Mouse (Mus musculus): Measurements from ENCODE around the gene Tssk3. TPM values are rescaled to one million over a fixed set of nuclear protein-coding genes. Genes with fewer than 3 reads are reported as not detected.

Tssk3 gene
- polyA plus RNA-seq, 1 experiment from 2014 or later: 0.32 TPM

DNA sequence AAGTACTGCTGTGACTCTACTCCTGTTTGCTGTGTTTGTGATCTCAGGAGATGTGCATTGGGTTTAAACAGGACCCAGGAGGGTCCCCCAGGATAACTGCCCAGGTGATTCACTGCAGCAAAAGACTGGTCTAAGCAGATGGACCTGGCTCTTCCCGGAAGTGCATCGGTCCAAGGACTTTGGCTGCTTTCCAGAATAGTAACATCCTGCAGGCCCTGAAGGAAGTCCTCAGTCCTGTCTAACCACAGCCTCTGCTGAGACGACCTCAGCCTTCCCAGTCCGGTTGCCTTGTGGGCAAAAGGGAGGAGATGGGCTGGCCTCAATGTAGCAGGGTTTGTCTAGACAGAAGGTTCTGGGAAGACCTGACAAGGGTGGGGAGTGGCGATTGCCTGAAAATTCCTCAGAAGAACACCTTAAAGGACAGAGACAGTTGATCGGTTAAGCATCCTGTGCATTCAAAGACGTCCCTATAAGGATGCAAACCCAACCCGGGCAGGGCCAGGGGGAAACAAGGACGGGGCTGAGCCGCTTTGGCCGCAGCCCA, 12.2 kb upstream of the Tssk3 start:
- WGBS: 80% methylated on average over 11 of the region's 11 CpGs
- Histone ChIP-seq H3K36me3 (ENCODE audit: control insufficient read depth, insufficient read depth, low read length) (no peaks in the 10 kb centered on the region), H3K4me2 (ENCODE audit: low read depth, low read length) (no peak overlapping the region), H3K27ac (ENCODE audit: low read depth, low read length) (no peak overlapping the region), H3K4me3 (ENCODE audit: low read depth, low read length) (no peak overlapping the region), H3K9ac (replicated peaks; ENCODE audit: low read depth, low read length) (no peak overlapping the region), H3K9me3 (ENCODE audit: control insufficient read depth, low read length) (no peaks in the 10 kb centered on the region), H3K27me3 (ENCODE audit: control insufficient read depth, insufficient read depth, low read length) (no peaks in the 10 kb centered on the region), H3K4me1 (ENCODE audit: control insufficient read depth, insufficient read depth, low read length) (no peaks in the 10 kb centered on the region)
- no peak for ATAC-seq (ENCODE audit: low read depth)

DNA sequence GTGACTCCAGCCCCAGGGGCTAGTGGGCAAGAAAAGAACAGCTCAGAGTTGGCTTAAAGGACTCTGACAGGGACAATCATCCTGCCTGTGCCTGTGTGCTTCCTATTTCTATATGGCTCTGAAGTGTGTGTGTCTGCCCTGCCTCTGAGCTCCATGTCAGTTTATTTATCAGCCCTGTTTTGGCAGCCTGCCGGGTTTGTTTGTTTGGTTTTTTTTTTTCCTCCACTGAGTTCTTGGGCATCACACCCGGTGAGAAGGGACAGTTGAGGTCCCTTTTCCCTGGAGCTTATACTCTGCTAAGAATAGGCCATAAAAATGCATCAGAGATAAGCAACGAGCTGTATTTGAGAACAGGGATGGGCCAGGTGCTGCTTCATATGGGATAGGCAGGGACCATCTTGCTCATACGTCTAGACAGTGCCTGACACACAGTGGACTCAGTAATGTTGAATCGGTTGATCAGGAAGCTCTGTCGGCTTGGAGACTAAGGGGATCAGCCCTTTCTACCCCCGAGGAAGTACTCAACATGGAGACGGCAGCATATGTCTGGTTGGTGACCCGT, 11.6 kb upstream of the Tssk3 start:
- Histone ChIP-seq H3K36me3 (ENCODE audit: control insufficient read depth, insufficient read depth, low read length) (no peaks in the 10 kb centered on the region), H3K4me2 (ENCODE audit: low read depth, low read length) (no peak overlapping the region), H3K4me3 (ENCODE audit: low read depth, low read length) (no peak overlapping the region), H3K4me1 (ENCODE audit: control insufficient read depth, insufficient read depth, low read length) (no peaks in the 10 kb centered on the region), H3K9ac (replicated peaks; ENCODE audit: low read depth, low read length) (no peak overlapping the region), H3K9me3 (ENCODE audit: control insufficient read depth, low read length) (no peaks in the 10 kb centered on the region), H3K27ac (ENCODE audit: low read depth, low read length) (no peak overlapping the region), H3K27me3 (ENCODE audit: control insufficient read depth, insufficient read depth, low read length) (no peaks in the 10 kb centered on the region)
- WGBS: 78% methylated on average over 9 of the region's 9 CpGs
- ATAC-seq (ENCODE audit: low read depth): no peak

GRCm38 (mm10) chr4:129500607-129501566, 10.1 kb upstream of the Tssk3 start:
- H3K4me1 ChIP-seq (ENCODE audit: control insufficient read depth, insufficient read depth, low read length): peaks cover 11% of the 10 kb centered on the region; the same call in 1 of the 2 replicates
- no peak overlapping the region for H3K27ac ChIP-seq (ENCODE audit: low read depth, low read length)
- H3K27me3 ChIP-seq (ENCODE audit: control insufficient read depth, insufficient read depth, low read length): no peaks in the 10 kb centered on the region
- H3K36me3 ChIP-seq (ENCODE audit: control insufficient read depth, insufficient read depth, low read length): no peaks in the 10 kb centered on the region
- H3K4me3 ChIP-seq (ENCODE audit: low read depth, low read length): peak overlapping the region; percentile 47
- peak overlapping the region; percentile 83 for H3K4me2 ChIP-seq (ENCODE audit: low read depth, low read length)
- H3K9ac ChIP-seq (replicated peaks; ENCODE audit: low read depth, low read length): peak overlapping the region; percentile 43
- ATAC-seq (ENCODE audit: low read depth): peak; percentile 64
- no peaks in the 10 kb centered on the region for H3K9me3 ChIP-seq (ENCODE audit: control insufficient read depth, low read length)
- 2% methylated on average over 43 of the region's 49 CpGs for WGBS

GRCm38 (mm10) chr4:129500017-129500416, 9.2 kb upstream of the Tssk3 start:
- Histone ChIP-seq H3K4me2 (ENCODE audit: low read depth, low read length) (peak overlapping the region; percentile 83), H3K36me3 (ENCODE audit: control insufficient read depth, insufficient read depth, low read length) (no peaks in the 10 kb centered on the region), H3K27me3 (ENCODE audit: control insufficient read depth, insufficient read depth, low read length) (no peaks in the 10 kb centered on the region), H3K9me3 (ENCODE audit: control insufficient read depth, low read length) (no peaks in the 10 kb centered on the region), H3K4me3 (ENCODE audit: low read depth, low read length) (no peak overlapping the region), H3K4me1 (ENCODE audit: control insufficient read depth, insufficient read depth, low read length) (peaks cover 15% of the 10 kb centered on the region; the same call in 1 of the 2 replicates), H3K27ac (ENCODE audit: low read depth, low read length) (no peak overlapping the region), H3K9ac (replicated peaks; ENCODE audit: low read depth, low read length) (no peak overlapping the region)
- ATAC-seq (ENCODE audit: low read depth): no peak
- 77% methylated on average over 8 of the region's 8 CpGs for WGBS

DNA sequence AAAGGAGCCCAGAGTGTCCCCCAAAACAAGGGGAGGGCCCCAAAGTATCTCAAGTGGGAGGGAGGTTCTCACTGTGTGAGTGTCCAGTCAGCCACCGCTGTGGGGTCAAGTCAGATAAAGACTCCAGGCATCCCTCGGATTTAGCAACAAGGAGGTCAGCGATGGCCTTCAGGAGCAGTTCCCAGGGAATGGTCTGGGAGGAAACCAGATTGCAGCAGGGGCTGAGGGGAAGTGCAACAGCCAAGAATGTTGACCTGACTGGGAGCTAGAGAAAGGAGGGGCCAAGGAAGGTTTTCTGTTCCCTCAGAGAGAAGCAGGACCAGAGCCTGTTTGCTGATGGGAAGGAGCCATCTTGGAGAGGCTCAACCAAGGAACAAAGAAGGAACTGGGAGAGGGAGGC, 8.1 kb upstream of the Tssk3 start:
- Histone ChIP-seq H3K27ac (ENCODE audit: low read depth, low read length) (no peak overlapping the region), H3K9ac (replicated peaks; ENCODE audit: low read depth, low read length) (no peak overlapping the region), H3K9me3 (ENCODE audit: control insufficient read depth, low read length) (no peaks in the 10 kb centered on the region), H3K27me3 (ENCODE audit: control insufficient read depth, insufficient read depth, low read length) (no peaks in the 10 kb centered on the region), H3K36me3 (ENCODE audit: control insufficient read depth, insufficient read depth, low read length) (no peaks in the 10 kb centered on the region), H3K4me3 (ENCODE audit: low read depth, low read length) (no peak overlapping the region), H3K4me2 (ENCODE audit: low read depth, low read length) (no peak overlapping the region), H3K4me1 (ENCODE audit: control insufficient read depth, insufficient read depth, low read length) (peaks cover 15% of the 10 kb centered on the region; the same call in 1 of the 2 replicates)
- 83% methylated on average over 3 of the region's 3 CpGs for WGBS
- ATAC-seq (ENCODE audit: low read depth): no peak

DNA sequence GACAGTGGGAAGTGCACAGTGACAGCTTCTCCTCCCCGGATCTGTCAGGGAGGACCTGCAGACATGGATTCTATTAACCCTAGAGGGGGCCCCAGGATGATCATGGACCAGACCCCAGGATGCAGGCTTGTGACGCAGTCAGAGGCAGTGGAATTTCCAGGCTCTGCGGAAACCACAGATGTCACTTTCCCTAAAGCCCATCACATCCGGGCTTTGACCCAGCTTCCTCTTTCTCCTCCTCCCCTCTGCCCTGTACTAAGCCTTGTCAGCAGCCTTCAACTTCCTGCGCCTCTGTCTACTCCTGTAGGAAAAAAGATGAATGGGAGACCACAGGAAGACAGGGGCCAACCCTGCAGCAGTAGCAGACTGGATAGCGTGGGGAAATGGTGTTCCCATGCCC, 5.8 kb upstream of the Tssk3 start:
- peak; percentile 32; the same call in 1 of the 2 replicates for ATAC-seq (ENCODE audit: low read depth)
- Histone ChIP-seq H3K4me2 (ENCODE audit: low read depth, low read length) (peak overlapping the region; percentile 39), H3K9me3 (ENCODE audit: control insufficient read depth, low read length) (no peaks in the 10 kb centered on the region), H3K36me3 (ENCODE audit: control insufficient read depth, insufficient read depth, low read length) (no peaks in the 10 kb centered on the region), H3K27me3 (ENCODE audit: control insufficient read depth, insufficient read depth, low read length) (no peaks in the 10 kb centered on the region), H3K27ac (ENCODE audit: low read depth, low read length) (peak overlapping the region; percentile 76), H3K9ac (replicated peaks; ENCODE audit: low read depth, low read length) (peak overlapping the region; percentile 41), H3K4me3 (ENCODE audit: low read depth, low read length) (peak overlapping the region; percentile 18; the same call in 1 of the 2 replicates), H3K4me1 (ENCODE audit: control insufficient read depth, insufficient read depth, low read length) (peaks cover 16% of the 10 kb centered on the region)
- 47% methylated on average over 6 of the region's 6 CpGs for WGBS

DNA sequence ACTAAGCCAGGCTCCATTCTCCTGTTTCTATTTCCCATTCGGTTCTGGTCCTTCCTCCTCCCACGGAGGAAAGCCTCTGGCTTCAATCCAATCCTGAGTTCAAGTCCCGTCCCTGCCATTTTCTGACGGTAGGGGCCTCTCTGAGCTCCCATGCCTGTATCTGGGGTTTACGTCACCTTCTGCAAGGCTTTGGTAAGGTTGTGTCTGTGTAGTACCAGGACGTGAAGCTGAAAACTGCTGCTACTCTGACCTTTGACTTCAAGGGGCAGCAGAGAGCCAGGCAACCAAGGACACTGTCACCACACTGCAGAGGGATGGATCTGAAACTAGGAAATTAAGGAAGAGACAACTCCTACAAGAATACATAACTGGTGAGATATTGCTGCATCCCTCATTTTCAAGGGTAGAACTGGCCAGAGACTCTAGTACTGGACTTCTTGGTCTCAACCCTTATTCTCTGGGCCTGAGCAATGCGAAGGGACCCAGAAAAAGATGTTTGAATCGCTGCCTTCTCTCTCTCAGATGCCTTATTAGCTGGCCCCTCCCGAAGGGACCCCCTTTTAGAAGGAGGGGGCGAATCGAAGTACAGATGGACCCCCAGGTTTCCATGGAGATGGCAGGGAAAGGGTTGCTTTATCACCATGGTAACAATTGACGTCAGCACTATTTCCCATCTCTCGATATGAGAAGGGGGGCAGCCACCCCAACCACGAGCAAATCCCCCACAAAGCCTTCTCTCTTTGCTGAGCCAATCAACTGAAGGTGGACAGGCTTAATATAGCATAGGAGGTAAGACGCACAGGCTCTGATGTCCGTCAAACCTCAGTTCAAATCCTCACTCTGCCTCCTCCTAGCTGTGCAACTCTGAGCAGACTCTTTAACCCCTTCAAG, 5.1 kb upstream of the Tssk3 start:
- Histone ChIP-seq H3K9ac (replicated peaks; ENCODE audit: low read depth, low read length) (peak overlapping the region; percentile 41), H3K36me3 (ENCODE audit: control insufficient read depth, insufficient read depth, low read length) (no peaks in the 10 kb centered on the region), H3K27me3 (ENCODE audit: control insufficient read depth, insufficient read depth, low read length) (no peaks in the 10 kb centered on the region), H3K4me1 (ENCODE audit: control insufficient read depth, insufficient read depth, low read length) (peaks cover 23% of the 10 kb centered on the region), H3K9me3 (ENCODE audit: control insufficient read depth, low read length) (no peaks in the 10 kb centered on the region), H3K4me2 (ENCODE audit: low read depth, low read length) (peak overlapping the region; percentile 39), H3K27ac (ENCODE audit: low read depth, low read length) (peak overlapping the region; percentile 76), H3K4me3 (ENCODE audit: low read depth, low read length) (peak overlapping the region; percentile 18; the same call in 1 of the 2 replicates)
- peak; percentile 50 for ATAC-seq (ENCODE audit: low read depth)
- WGBS: 18% methylated on average over 16 of the region's 16 CpGs

- Histone ChIP-seq H3K9me3 (ENCODE audit: control insufficient read depth, low read length) (no peaks in the 10 kb centered on the region), H3K9ac (replicated peaks; ENCODE audit: low read depth, low read length) (no peak overlapping the region), H3K4me1 (ENCODE audit: control insufficient read depth, insufficient read depth, low read length) (peaks cover 23% of the 10 kb centered on the region), H3K4me2 (ENCODE audit: low read depth, low read length) (no peak overlapping the region), H3K27me3 (ENCODE audit: control insufficient read depth, insufficient read depth, low read length) (0 out of 2 replicates have a peak, but pooled peaks cover 4% of the 10 kb centered on the region), H3K4me3 (ENCODE audit: low read depth, low read length) (no peak overlapping the region), H3K27ac (ENCODE audit: low read depth, low read length) (no peak overlapping the region), H3K36me3 (ENCODE audit: control insufficient read depth, insufficient read depth, low read length) (no peaks in the 10 kb centered on the region)
- 73% methylated on average over 7 of the region's 7 CpGs for WGBS
- ATAC-seq (ENCODE audit: low read depth): no peak
These were observed 3.9 kb upstream of the Tssk3 start for GRCm38 (mm10) chr4:129494681-129495080.

All from neural tube, embryonic 14.5 days (tissue).